Mouse (Mus musculus): ENCODE results near the gene 4632433K11Rik. TPM values are rescaled to one million over a fixed set of nuclear protein-coding genes. Genes with fewer than 3 reads are reported as not detected.

Gene 4632433K11Rik
- total and polyA plus RNA-seq, 2 experiments from 2014 or later, result 0.24 TPM; not detected in 1

GRCm38 (mm10) chr7:5080010-5080751 lies 46.3 kb downstream of the 4632433K11Rik start, which contains the start of gene Epn1:
Gene Epn1, plus strand, starts transcription at chr7:5080235.
- Histone ChIP-seq H3K4me1 (ENCODE audit: insufficient read depth) (0 out of 2 replicates have a peak, but pooled peaks cover 8% of the 10 kb centered on the region), H3K36me3 (ENCODE audit: insufficient read depth) (peaks cover 30% of the 10 kb centered on the region), H3K9me3 (ENCODE audit: low read length) (no peaks in the 10 kb centered on the region), H3K4me3 (ENCODE audit: low read depth, low read length) (peak within 1 kb of the TSS; percentile 84), H3K27me3 (ENCODE audit: insufficient read depth, low read length) (no peaks in the 10 kb centered on the region), H3K9ac (peak within 1 kb of the TSS; percentile 92), H3K27ac (ENCODE audit: low read depth, low read length) (peak within 1 kb of the TSS; percentile 84), H3K4me2 (ENCODE audit: low read depth) (peak within 1 kb of the TSS; percentile 80)
- TF ChIP-seq CTCF (IDR thresholded peaks at IDR 0.05; ENCODE audit: low read depth), result no peak
- WGBS, result under 1% methylated on average over 61 of the region's 81 CpGs
- DNase-seq (peak; percentile 98), ATAC-seq (peak; percentile 99)

GRCm38 (mm10) chr7:5080815-5081214 lies 46.9 kb downstream of the 4632433K11Rik start:
- no peaks in the 10 kb centered on the region for H3K27me3 ChIP-seq (ENCODE audit: insufficient read depth, low read length)
- ATAC-seq (no peak), DNase-seq (peak; percentile 14)
- no peak for TF ChIP-seq CTCF (IDR thresholded peaks at IDR 0.05; ENCODE audit: low read depth)
- H3K9me3 ChIP-seq (ENCODE audit: low read length), result no peaks in the 10 kb centered on the region
- H3K4me2 ChIP-seq (ENCODE audit: low read depth), result peak overlapping the region; percentile 80
- 18% methylated on average over 6 of the region's 6 CpGs for WGBS
- H3K27ac ChIP-seq (ENCODE audit: low read depth, low read length), result peak overlapping the region; percentile 84
- peaks cover 29% of the 10 kb centered on the region for H3K36me3 ChIP-seq (ENCODE audit: insufficient read depth)
- peak overlapping the region; percentile 92 for H3K9ac ChIP-seq
- H3K4me1 ChIP-seq (ENCODE audit: insufficient read depth), result 0 out of 2 replicates have a peak, but pooled peaks cover 8% of the 10 kb centered on the region
- peak overlapping the region; percentile 84 for H3K4me3 ChIP-seq (ENCODE audit: low read depth, low read length)

- Histone ChIP-seq H3K9ac (peak overlapping the region; percentile 92), H3K4me1 (ENCODE audit: insufficient read depth) (0 out of 2 replicates have a peak, but pooled peaks cover 8% of the 10 kb centered on the region), H3K4me3 (ENCODE audit: low read depth, low read length) (peak overlapping the region; percentile 84), H3K27ac (ENCODE audit: low read depth, low read length) (no peak overlapping the region), H3K36me3 (ENCODE audit: insufficient read depth) (peaks cover 30% of the 10 kb centered on the region), H3K27me3 (ENCODE audit: insufficient read depth, low read length) (no peaks in the 10 kb centered on the region), H3K9me3 (ENCODE audit: low read length) (no peaks in the 10 kb centered on the region), H3K4me2 (ENCODE audit: low read depth) (peak overlapping the region; percentile 80)
- 72% methylated on average over 6 of the region's 6 CpGs for WGBS
- no peak for DNase-seq
- no peak for ATAC-seq
- TF ChIP-seq CTCF (IDR thresholded peaks at IDR 0.05; ENCODE audit: low read depth), result no peak
Observed at GRCm38 (mm10) chr7:5081241-5081640, 47.3 kb downstream of the 4632433K11Rik start.

- Histone ChIP-seq H3K4me2 (ENCODE audit: low read depth) (no peak overlapping the region), H3K9ac (no peak overlapping the region), H3K4me1 (ENCODE audit: insufficient read depth) (0 out of 2 replicates have a peak, but pooled peaks cover 8% of the 10 kb centered on the region), H3K9me3 (ENCODE audit: low read length) (no peaks in the 10 kb centered on the region), H3K27me3 (ENCODE audit: insufficient read depth, low read length) (no peaks in the 10 kb centered on the region), H3K36me3 (ENCODE audit: insufficient read depth) (peaks cover 26% of the 10 kb centered on the region), H3K4me3 (ENCODE audit: low read depth, low read length) (no peak overlapping the region), H3K27ac (ENCODE audit: low read depth, low read length) (no peak overlapping the region)
- DNase-seq (no peak), ATAC-seq (no peak)
- TF ChIP-seq CTCF (IDR thresholded peaks at IDR 0.05; ENCODE audit: low read depth), result no peak
- WGBS, result 99% methylated on average over 2 of the region's 2 CpGs
Observed at GRCm38 (mm10) chr7:5081939-5082338, 48.0 kb downstream of the 4632433K11Rik start.

- ATAC-seq (no peak), DNase-seq (no peak)
- Histone ChIP-seq H3K9me3 (ENCODE audit: low read length) (no peaks in the 10 kb centered on the region), H3K27ac (ENCODE audit: low read depth, low read length) (no peak overlapping the region), H3K9ac (no peak overlapping the region), H3K36me3 (ENCODE audit: insufficient read depth) (peaks cover 22% of the 10 kb centered on the region), H3K27me3 (ENCODE audit: insufficient read depth, low read length) (no peaks in the 10 kb centered on the region), H3K4me1 (ENCODE audit: insufficient read depth) (0 out of 2 replicates have a peak, but pooled peaks cover 8% of the 10 kb centered on the region), H3K4me2 (ENCODE audit: low read depth) (no peak overlapping the region), H3K4me3 (ENCODE audit: low read depth, low read length) (no peak overlapping the region)
- 93% methylated on average over 18 of the region's 18 CpGs for WGBS
- no peak for TF ChIP-seq CTCF (IDR thresholded peaks at IDR 0.05; ENCODE audit: low read depth)
Observed at GRCm38 (mm10) chr7:5083325-5084105, 49.6 kb downstream of the 4632433K11Rik start.

Other genes with a start within 250 kb of the 4632433K11Rik start
- gene Tmem238, start 244.5 kb upstream of the 4632433K11Rik start, total RNA-seq (2014; rRNA removed), result 7.3 and 10.1 TPM in 2 replicates
- gene Tmem238, start 244.5 kb upstream of the 4632433K11Rik start, polyA plus RNA-seq (2015; fragmentation: Nextera tagmentation; extraction: Ambion mirVana), result 13.3 and 15.0 TPM in 2 replicates
- gene Rpl28, start 241.2 kb upstream of the 4632433K11Rik start, total RNA-seq (2014; rRNA removed), result 161 and 191 TPM in 2 replicates
- gene Rpl28, start 241.2 kb upstream of the 4632433K11Rik start, polyA plus RNA-seq (2015; fragmentation: Nextera tagmentation; extraction: Ambion mirVana), result 313 and 332 TPM in 2 replicates
- 300 and 347 TPM in 2 replicates for gene Ube2s, start 221.5 kb upstream of the 4632433K11Rik start, total RNA-seq (2014; rRNA removed)
- gene Ube2s, start 221.5 kb upstream of the 4632433K11Rik start, polyA plus RNA-seq (2015; fragmentation: Nextera tagmentation; extraction: Ambion mirVana), result 232 and 259 TPM in 2 replicates
- gene Shisa7, start 189.4 kb upstream of the 4632433K11Rik start, total RNA-seq (2014; rRNA removed), result 52.4 and 66.6 TPM in 2 replicates
- 6.8 and 9.4 TPM in 2 replicates for gene Shisa7, start 189.4 kb upstream of the 4632433K11Rik start, polyA plus RNA-seq (2015; fragmentation: Nextera tagmentation; extraction: Ambion mirVana)
- gene Isoc2b, start 163.9 kb upstream of the 4632433K11Rik start, total RNA-seq (2014; rRNA removed), result 2.5 and 6.6 TPM in 2 replicates
- gene Isoc2b, start 163.9 kb upstream of the 4632433K11Rik start, polyA plus RNA-seq (2015; fragmentation: Nextera tagmentation; extraction: Ambion mirVana), result 3.5 and 3.7 TPM in 2 replicates
- gene Isoc2a, start 157.0 kb upstream of the 4632433K11Rik start, total RNA-seq (2014; rRNA removed), result 4.8 and 4.9 TPM in 2 replicates
- gene Isoc2a, start 157.0 kb upstream of the 4632433K11Rik start, polyA plus RNA-seq (2015; fragmentation: Nextera tagmentation; extraction: Ambion mirVana), result 0.26 and 0.39 TPM in 2 replicates
- 0.48 and 0.85 TPM in 2 replicates for gene Gm36210, start 127.6 kb upstream of the 4632433K11Rik start, total RNA-seq (2014; rRNA removed)
- gene Gm36210, start 127.6 kb upstream of the 4632433K11Rik start, polyA plus RNA-seq (2015; fragmentation: Nextera tagmentation; extraction: Ambion mirVana), result 0.29 and 0.47 TPM in 2 replicates
- 5.4 and 9.2 TPM in 2 replicates for gene Zfp628, start 118.9 kb upstream of the 4632433K11Rik start, total RNA-seq (2014; rRNA removed)
- gene Zfp628, start 118.9 kb upstream of the 4632433K11Rik start, polyA plus RNA-seq (2015; fragmentation: Nextera tagmentation; extraction: Ambion mirVana), result 5.8 and 6.0 TPM in 2 replicates
- gene Nat14, start 112.1 kb upstream of the 4632433K11Rik start, total RNA-seq (2014; rRNA removed), result 45.5 and 69.9 TPM in 2 replicates
- 20.5 and 54.3 TPM in 2 replicates for gene Nat14, start 112.1 kb upstream of the 4632433K11Rik start, polyA plus RNA-seq (2015; fragmentation: Nextera tagmentation; extraction: Ambion mirVana)
- 0.54 and 1.7 TPM in 2 replicates for gene Ssc5d, start 108.3 kb upstream of the 4632433K11Rik start, total RNA-seq (2014; rRNA removed)
- gene Ssc5d, start 108.3 kb upstream of the 4632433K11Rik start, polyA plus RNA-seq (2015; fragmentation: Nextera tagmentation; extraction: Ambion mirVana), result 0.51 and 0.63 TPM in 2 replicates
- gene Sbk2, start 69.7 kb upstream of the 4632433K11Rik start, total RNA-seq (2014; rRNA removed), result not detected in 2 replicates
- gene Sbk2, start 69.7 kb upstream of the 4632433K11Rik start, polyA plus RNA-seq (2015; fragmentation: Nextera tagmentation; extraction: Ambion mirVana), result not detected in 2 replicates
- gene Sbk3, start 63.0 kb upstream of the 4632433K11Rik start, total RNA-seq (2014; rRNA removed), result 0.23 and 0.76 TPM in 2 replicates
- 0.39 and 0.76 TPM in 2 replicates for gene Sbk3, start 63.0 kb upstream of the 4632433K11Rik start, polyA plus RNA-seq (2015; fragmentation: Nextera tagmentation; extraction: Ambion mirVana)
- gene Zfp579, start 38.0 kb upstream of the 4632433K11Rik start, total RNA-seq (2014; rRNA removed), result 34.6 and 34.7 TPM in 2 replicates
- gene Zfp579, start 38.0 kb upstream of the 4632433K11Rik start, polyA plus RNA-seq (2015; fragmentation: Nextera tagmentation; extraction: Ambion mirVana), result 36.7 and 42.6 TPM in 2 replicates
- 4.6 and 6.4 TPM in 2 replicates for gene Zfp524, start 19.7 kb upstream of the 4632433K11Rik start, total RNA-seq (2014; rRNA removed)
- 5.0 and 5.3 TPM in 2 replicates for gene Zfp524, start 19.7 kb upstream of the 4632433K11Rik start, polyA plus RNA-seq (2015; fragmentation: Nextera tagmentation; extraction: Ambion mirVana)
- 30.0 and 33.9 TPM in 2 replicates for gene Fiz1, start 19.4 kb upstream of the 4632433K11Rik start, total RNA-seq (2014; rRNA removed)
- gene Fiz1, start 19.4 kb upstream of the 4632433K11Rik start, polyA plus RNA-seq (2015; fragmentation: Nextera tagmentation; extraction: Ambion mirVana), result 26.9 and 28.6 TPM in 2 replicates
- not detected in 2 replicates for gene Gm44973, start 18.6 kb upstream of the 4632433K11Rik start, total RNA-seq (2014; rRNA removed)
- 3.1 TPM in 2 replicates for gene Gm44973, start 18.6 kb upstream of the 4632433K11Rik start, polyA plus RNA-seq (2015; fragmentation: Nextera tagmentation; extraction: Ambion mirVana)
- gene Zfp865, start 13.7 kb upstream of the 4632433K11Rik start, total RNA-seq (2014; rRNA removed), result 27.3 and 33.3 TPM in 2 replicates
- 5.6 and 5.8 TPM in 2 replicates for gene Zfp865, start 13.7 kb upstream of the 4632433K11Rik start, polyA plus RNA-seq (2015; fragmentation: Nextera tagmentation; extraction: Ambion mirVana)
- gene Ccdc106, start 13.6 kb upstream of the 4632433K11Rik start, total RNA-seq (2014; rRNA removed), result 70.7 and 104 TPM in 2 replicates
- gene Ccdc106, start 13.6 kb upstream of the 4632433K11Rik start, polyA plus RNA-seq (2015; fragmentation: Nextera tagmentation; extraction: Ambion mirVana), result 69.7 and 79.8 TPM in 2 replicates
- gene Zfp784, start 4.3 kb downstream of the 4632433K11Rik start, total RNA-seq (2014; rRNA removed), result 5.2 and 5.6 TPM in 2 replicates
- 4.1 and 5.0 TPM in 2 replicates for gene Zfp784, start 4.3 kb downstream of the 4632433K11Rik start, polyA plus RNA-seq (2015; fragmentation: Nextera tagmentation; extraction: Ambion mirVana)
- 26.2 and 42.1 TPM in 2 replicates for gene Zfp580, start 17.4 kb downstream of the 4632433K11Rik start, total RNA-seq (2014; rRNA removed)
- 132 and 135 TPM in 2 replicates for gene Zfp580, start 17.4 kb downstream of the 4632433K11Rik start, polyA plus RNA-seq (2015; fragmentation: Nextera tagmentation; extraction: Ambion mirVana)
- gene U2af2, start 28.0 kb downstream of the 4632433K11Rik start, total RNA-seq (2014; rRNA removed), result 179 and 184 TPM in 2 replicates
- 92.7 and 101 TPM in 2 replicates for gene U2af2, start 28.0 kb downstream of the 4632433K11Rik start, polyA plus RNA-seq (2015; fragmentation: Nextera tagmentation; extraction: Ambion mirVana)
- gene Epn1, start 46.1 kb downstream of the 4632433K11Rik start, total RNA-seq (2014; rRNA removed), result 341 and 347 TPM in 2 replicates
- 126 and 127 TPM in 2 replicates for gene Epn1, start 46.1 kb downstream of the 4632433K11Rik start, polyA plus RNA-seq (2015; fragmentation: Nextera tagmentation; extraction: Ambion mirVana)
- gene Rfpl4, start 82.8 kb downstream of the 4632433K11Rik start, total RNA-seq (2014; rRNA removed), result not detected in 2 replicates
- not detected in 2 replicates for gene Rfpl4, start 82.8 kb downstream of the 4632433K11Rik start, polyA plus RNA-seq (2015; fragmentation: Nextera tagmentation; extraction: Ambion mirVana)
- 0.15 and 0.24 TPM in 2 replicates for gene Rasl2-9, start 91.8 kb downstream of the 4632433K11Rik start, total RNA-seq (2014; rRNA removed)
- gene Rasl2-9, start 91.8 kb downstream of the 4632433K11Rik start, polyA plus RNA-seq (2015; fragmentation: Nextera tagmentation; extraction: Ambion mirVana), result 0.47 and 0.65 TPM in 2 replicates
- 0.08 TPM in 1 of 2 replicates, not detected in the other for gene Vmn1r55, start 115.6 kb downstream of the 4632433K11Rik start, total RNA-seq (2014; rRNA removed)
- gene Vmn1r55, start 115.6 kb downstream of the 4632433K11Rik start, polyA plus RNA-seq (2015; fragmentation: Nextera tagmentation; extraction: Ambion mirVana), result not detected in 2 replicates
- gene Vmn1r56, start 162.6 kb downstream of the 4632433K11Rik start, total RNA-seq (2014; rRNA removed), result not detected in 2 replicates
- gene Vmn1r56, start 162.6 kb downstream of the 4632433K11Rik start, polyA plus RNA-seq (2015; fragmentation: Nextera tagmentation; extraction: Ambion mirVana), result not detected in 2 replicates
- not detected in 2 replicates for gene Vmn1r57, start 184.4 kb downstream of the 4632433K11Rik start, total RNA-seq (2014; rRNA removed)
- gene Vmn1r57, start 184.4 kb downstream of the 4632433K11Rik start, polyA plus RNA-seq (2015; fragmentation: Nextera tagmentation; extraction: Ambion mirVana), result not detected in 2 replicates

All from forebrain, postnatal 0 days (tissue).